Comparison of ENCODE assay signal across 8 mouse cellular contexts in genomic region chr3:87172351-87173102, GRCm38 (mm10). TPM values are rescaled to one million over a fixed set of nuclear protein-coding genes. Genes with fewer than 3 reads are reported as not detected.
DNase-seq lines count a peak whose midpoint lies in the region; ATAC-seq and TF ChIP-seq lines count a peak whose summit lies in the region.

No protein-coding gene starts in this region.

- H3K4me1 ChIP-seq in embryonic facial prominence, embryonic 10.5 days: peaks cover 69% of the 10 kb centered on the region
- peaks cover 10% of the 10 kb centered on the region; the same call in 1 of the 2 replicates for H3K4me1 ChIP-seq in hindbrain, postnatal 0 days (ENCODE audit: insufficient read depth, low read length)

- WGBS in embryonic facial prominence, embryonic 10.5 days: under 1% methylated on average over 15 of the region's 15 CpGs
- WGBS in hindbrain, postnatal 0 days: 4% methylated on average over 15 of the region's 15 CpGs

- H3K4me2 ChIP-seq in hindbrain, postnatal 0 days (ENCODE audit: low read depth, low read length): peak overlapping the region; percentile 73

- H3K36me3 ChIP-seq in embryonic facial prominence, embryonic 10.5 days (replicated peaks): peaks cover 22% of the 10 kb centered on the region
- no peaks in the 10 kb centered on the region for H3K36me3 ChIP-seq in hindbrain, postnatal 0 days (ENCODE audit: insufficient read depth, low read length)

- peak overlapping the region; percentile 47 for H3K9ac ChIP-seq in hindbrain, postnatal 0 days (replicated peaks; ENCODE audit: low read length)

- no peaks in the 10 kb centered on the region for H3K9me3 ChIP-seq in embryonic facial prominence, embryonic 10.5 days
- no peaks in the 10 kb centered on the region for H3K9me3 ChIP-seq in hindbrain, postnatal 0 days (ENCODE audit: low read length)

- peak overlapping the region; percentile 11; the same call in 1 of the 2 replicates for H3K4me3 ChIP-seq in layer of hippocampus, adult 2 months
- peak overlapping the region; percentile 85 for H3K4me3 ChIP-seq in embryonic facial prominence, embryonic 10.5 days
- peak overlapping the region; percentile 51 for H3K4me3 ChIP-seq in hindbrain, postnatal 0 days (ENCODE audit: low read length)

- peak overlapping the region; percentile 54; the same call in 1 of the 2 replicates for H3K27ac ChIP-seq in layer of hippocampus, adult 2 months
- H3K27ac ChIP-seq in embryonic facial prominence, embryonic 10.5 days (replicated peaks): peak overlapping the region; percentile 97
- peak overlapping the region; percentile 74 for H3K27ac ChIP-seq in hindbrain, postnatal 0 days

- no peak for DNase-seq in layer of hippocampus, adult 2 months (ENCODE audit: low spot score in 2 of 2)
- DNase-seq in layer of hippocampus, adult 9-10 months (ENCODE audit: low spot score): no peak
- DNase-seq in embryonic facial prominence, embryonic 10.5 days (ENCODE audit: low spot score): peak; percentile 76
- DNase-seq in hindbrain, postnatal 0 days (ENCODE audit: low spot score): peak; percentile 61
- peak; percentile 39 to 42 for DNase-seq in lung, postnatal 4 days
- DNase-seq in thymus, postnatal 10 days (ENCODE audit: low spot score in 2 of 2): no peak
- no peak for DNase-seq in layer of hippocampus, adult 18-20 months (ENCODE audit: low spot score in 2 of 2)
- DNase-seq in urinary bladder, postnatal 25 days (ENCODE audit: low spot score): no peak

- ATAC-seq in hindbrain, postnatal 0 days: peak; percentile 21; the same call in 1 of the 2 replicates

- TF ChIP-seq CTCF in layer of hippocampus, adult 2 months (conservative IDR thresholded peaks at IDR 0.05): no peak
- no peak for TF ChIP-seq CTCF in hindbrain, postnatal 0 days (IDR thresholded peaks at IDR 0.05; ENCODE audit: low read depth)

- H3K27me3 ChIP-seq in embryonic facial prominence, embryonic 10.5 days (replicated peaks; ENCODE audit: low read depth, poor library complexity, severe bottlenecking): no peaks in the 10 kb centered on the region
- H3K27me3 ChIP-seq in hindbrain, postnatal 0 days (ENCODE audit: insufficient read depth, low read length): no peaks in the 10 kb centered on the region

RNA-seq across cellular contexts. Expression of gene Kirrel, which starts 2.0 kb away (rescaled TPM):
- total RNA-seq in layer of hippocampus, adult 2 months (2021): 1 to 10 TPM; 3.0 to 3.4 TPM
- polyA plus RNA-seq in embryonic facial prominence, embryonic 10.5 days (2016; fragmentation: Nextera tagmentation; extraction: Ambion mirVana): 17.4 and 18.4 TPM in 2 replicates
- total RNA-seq in hindbrain, postnatal 0 days (2014; rRNA removed): 7.2 and 11.3 TPM in 2 replicates
- polyA plus RNA-seq in hindbrain, postnatal 0 days (2015; fragmentation: Nextera tagmentation; extraction: Ambion mirVana): 2.9 and 3.2 TPM in 2 replicates
- total RNA-seq in layer of hippocampus, adult 18-20 months (2021): 1 to 10 TPM; 2.6 to 3.5 TPM

Comparison
In these comparisons a context has a peak if more than half of its experiments do, and no peak if none do; other contexts are left out.
1. DNase-seq: peak in embryonic facial prominence, embryonic 10.5 days (single experiment), hindbrain, postnatal 0 days (single experiment) and lung, postnatal 4 days (2 of 2); none in layer of hippocampus, adult 2 months (0 of 2), layer of hippocampus, adult 9-10 months (single experiment), thymus, postnatal 10 days (0 of 2), layer of hippocampus, adult 18-20 months (0 of 2) and urinary bladder, postnatal 25 days (single experiment).
2. H3K4me3 ChIP-seq: peak in every context shown above with its lines; median percentile 85 in embryonic facial prominence, embryonic 10.5 days; 51 in hindbrain, postnatal 0 days; 11 in layer of hippocampus, adult 2 months.
3. Peak in every context shown above with its lines, with median percentiles within 50 percentile points of each other: H3K27ac ChIP-seq.